Mouse (Mus musculus): ENCODE data around the gene Gm21149.

GRCm38 (mm10) chr5:15506575-15507308, 30.4 kb upstream of the Gm21149 start:
- no peak for TF ChIP-seq EP300 (IDR thresholded peaks at IDR 0.05; ENCODE audit: low read depth)
- TF ChIP-seq CTCF (IDR thresholded peaks at IDR 0.05; ENCODE audit: low read depth) = peak; percentile 82
